Mouse (Mus musculus): ENCODE measurements around the gene Vti1b.
A peak's percentile ranks its signal among the peaks of the same experiment; 100 is the strongest.
"Not testable (repeated sequence)": the region's sequence is repeated elsewhere in the genome, so short reads cannot be mapped to it uniquely, and the experiment has no call there.

The Vti1b gene

DNA sequence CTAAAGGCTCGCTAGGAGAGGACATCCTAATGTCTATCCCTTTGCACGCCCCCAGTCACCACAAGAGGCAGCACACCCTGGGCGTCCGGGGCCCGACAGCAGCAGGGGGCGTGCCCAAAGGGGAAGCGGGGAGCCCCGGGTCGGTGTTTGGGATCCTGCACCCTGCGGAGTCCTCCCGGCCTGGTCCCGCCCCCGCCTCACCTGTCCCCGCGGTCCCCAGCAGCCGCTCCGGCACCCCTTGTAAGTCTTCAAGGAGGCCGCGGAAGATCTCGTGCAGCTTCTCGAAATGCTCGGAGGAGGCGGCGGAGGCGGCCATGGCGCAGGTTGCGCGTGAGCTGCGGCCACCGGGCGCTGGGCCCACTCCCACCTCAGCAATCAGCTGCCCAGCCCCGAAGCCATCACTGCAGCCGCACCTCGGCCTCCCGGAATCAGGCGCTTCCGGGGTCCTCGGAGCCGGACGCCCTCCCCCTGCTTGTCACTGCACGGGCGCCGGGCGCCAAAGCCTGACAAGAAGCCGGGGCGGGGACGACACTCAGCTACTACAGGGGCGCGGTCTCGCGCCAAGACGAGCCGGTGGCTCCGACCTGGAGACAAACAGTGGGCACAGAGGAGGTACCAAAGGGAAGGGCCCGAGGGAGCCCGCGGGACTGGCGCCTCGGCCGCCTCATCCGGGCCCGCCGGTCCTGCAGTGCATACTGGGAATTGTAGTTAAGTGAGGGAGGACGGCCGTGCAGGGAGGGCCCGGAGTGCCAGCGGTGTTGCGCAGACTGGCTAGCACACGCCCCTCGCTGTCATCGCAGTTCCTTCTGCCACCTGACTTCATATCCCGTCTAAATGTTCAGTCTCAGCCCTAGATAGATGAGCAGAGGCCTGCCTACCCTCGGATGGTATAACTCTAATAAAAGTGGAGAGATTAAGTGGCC, at the start of gene Vti1b:
Vti1b (minus strand) TSS at position 649 of the 923 bp plus-strand sequence.
- peak; percentile 87 for DNase-seq

DNA sequence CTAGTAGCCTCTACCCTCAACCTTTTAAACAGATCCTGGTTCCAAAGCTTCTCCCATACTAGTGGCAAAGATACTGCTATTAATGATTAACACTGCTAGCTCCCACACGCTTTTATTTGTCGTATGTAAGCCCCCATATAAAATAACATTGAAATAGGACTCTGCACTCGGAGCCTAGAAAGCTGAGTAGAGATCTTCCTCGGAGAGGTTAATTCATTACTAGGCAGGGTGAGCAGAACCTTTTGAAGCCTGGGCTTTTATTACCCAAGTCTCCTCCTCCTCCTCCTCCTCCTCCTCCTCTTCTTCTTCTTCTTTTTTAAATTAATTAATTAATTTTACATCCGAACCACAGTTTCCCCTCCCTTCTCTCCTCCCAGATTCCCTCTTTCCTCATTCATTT, 45.0 kb upstream of the Vti1b start:
- no peak for DNase-seq

DNA sequence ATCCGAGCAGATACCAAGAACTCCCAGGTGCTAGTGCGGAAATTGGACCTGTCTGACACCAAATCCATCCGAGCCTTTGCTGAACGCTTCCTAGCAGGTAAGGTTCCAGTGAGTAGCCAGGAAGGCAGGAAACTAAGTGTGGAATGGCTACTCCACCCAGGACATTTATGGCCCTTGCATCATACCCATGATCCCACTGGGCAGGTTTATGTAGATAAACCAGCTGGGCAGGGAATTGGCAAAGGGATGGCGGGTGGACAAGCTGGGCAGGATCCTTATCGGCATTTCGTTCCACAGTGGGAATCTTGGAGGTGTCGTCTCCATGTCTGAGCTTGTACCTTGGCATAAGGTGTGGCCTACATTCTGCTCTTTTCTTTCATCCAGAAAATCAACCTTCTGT, 39.0 kb upstream of the Vti1b start:
- DNase-seq: no peak

DNA sequence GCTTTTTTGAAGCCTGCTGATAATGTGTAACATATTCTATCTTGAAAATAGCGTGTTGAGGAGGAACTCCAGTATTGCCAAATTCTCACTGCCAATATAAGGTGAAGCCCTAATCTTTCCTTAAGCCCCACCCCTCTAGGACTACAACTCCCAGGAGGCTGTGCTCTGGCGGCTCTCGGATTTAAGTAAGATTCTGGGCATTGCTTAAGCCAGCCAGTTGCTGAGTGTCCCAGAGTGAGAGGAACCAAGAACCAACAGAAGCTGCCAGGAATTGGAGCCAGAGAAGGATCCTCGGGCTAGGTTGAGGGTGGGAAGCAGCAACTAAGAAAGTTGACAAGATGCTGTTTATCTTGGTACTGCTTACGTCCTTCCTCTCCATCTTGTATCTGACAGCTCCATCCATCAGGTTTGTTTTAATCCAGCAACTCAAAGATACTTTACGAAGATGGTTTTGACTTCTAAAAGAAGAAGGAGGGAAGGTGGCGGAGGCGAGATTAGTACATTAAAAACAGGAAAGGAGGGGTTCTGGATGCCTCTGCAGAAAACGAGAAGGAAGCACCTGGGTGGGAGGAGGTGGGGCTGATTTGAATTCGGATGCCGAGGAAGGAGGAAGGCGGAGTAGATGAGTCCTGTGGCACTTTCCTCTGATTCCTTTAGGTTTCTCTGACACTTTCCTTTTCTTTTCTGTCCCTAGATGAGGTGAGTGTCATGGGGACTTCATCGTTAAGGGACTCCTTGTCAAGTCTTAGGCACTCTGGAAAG, 36.4 kb upstream of the Vti1b start, which contains the start of gene Rdh12:
Rdh12 (plus strand) TSS at position 212 of the 762 bp plus-strand sequence.
- DNase-seq: peak; percentile 24

DNA sequence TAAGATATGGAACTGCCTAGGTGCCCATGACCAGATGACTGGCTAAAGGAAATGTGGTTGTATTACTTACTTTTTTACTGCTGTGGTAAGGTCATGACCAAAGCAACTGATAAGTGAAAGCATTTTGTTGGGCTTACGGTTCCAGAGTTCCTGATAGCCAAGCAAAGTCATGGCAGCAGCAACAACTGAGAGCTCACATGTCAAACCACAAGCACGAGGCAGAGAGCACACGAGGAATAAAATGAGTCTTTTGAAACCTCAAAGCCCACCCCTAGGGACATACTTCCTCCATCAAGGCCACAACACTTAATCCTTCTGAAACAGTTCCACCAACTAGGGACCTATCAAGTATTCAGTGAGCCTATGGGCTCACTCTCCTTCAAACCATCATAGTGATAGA, 29.4 kb upstream of the Vti1b start:
- DNase-seq: no peak

DNA sequence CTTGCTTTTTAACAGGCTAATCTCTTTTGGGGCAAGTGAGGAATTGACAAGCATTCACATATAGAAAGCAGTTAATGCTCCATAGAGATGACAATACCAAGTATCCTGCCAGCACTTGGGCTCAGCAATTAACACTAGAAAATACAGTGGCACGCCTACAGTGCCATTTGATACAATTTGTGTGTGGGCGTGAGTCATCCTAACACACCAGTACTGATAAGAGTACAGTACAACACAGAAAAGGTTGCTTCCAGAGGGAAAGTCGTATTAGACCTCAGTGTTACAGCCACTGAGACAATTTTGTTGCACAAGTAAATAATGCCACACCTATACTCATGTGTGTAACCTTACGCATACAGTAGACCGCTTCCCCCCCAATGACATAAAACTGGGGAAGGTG, 24.6 kb upstream of the Vti1b start:
- DNase-seq: no peak

DNA sequence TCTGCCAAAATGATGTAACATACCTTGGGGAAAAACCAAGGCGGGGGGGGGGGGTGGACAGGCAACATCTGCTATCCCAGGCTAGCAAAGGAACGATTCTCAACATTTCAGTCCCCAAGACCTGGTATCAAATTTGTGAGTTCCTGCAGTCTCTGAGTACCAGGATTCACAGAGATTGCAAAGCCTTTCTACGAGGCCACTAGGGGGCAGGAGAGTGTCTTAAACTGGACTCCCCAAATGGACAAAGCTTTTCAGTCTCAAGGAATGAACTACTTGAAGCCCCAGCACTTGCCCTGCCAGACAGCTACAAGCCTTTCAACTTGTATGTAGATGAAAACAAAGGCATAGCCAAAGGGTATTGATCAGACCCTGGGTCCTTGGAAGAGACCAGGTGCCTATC, 21.0 kb upstream of the Vti1b start:
- peak; percentile 76 for DNase-seq

DNA sequence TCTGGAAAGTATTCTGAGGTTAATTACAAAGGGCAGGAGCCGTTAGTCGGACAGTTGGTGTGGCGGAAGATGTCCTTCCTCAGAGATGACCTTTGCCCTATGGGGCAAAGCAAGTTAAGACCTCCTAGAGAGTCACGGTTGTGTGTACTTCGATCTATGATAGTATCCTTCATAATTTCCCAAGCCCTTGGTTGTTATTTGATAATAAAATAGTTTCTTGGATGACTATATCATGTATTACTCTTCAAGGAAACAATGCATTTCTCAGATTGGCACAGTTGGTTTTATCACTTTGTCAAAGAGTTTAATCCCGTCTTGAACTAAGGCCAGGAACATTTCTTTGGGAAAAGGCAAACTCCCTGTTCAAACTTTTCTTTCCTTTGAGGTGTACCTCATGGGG, 19.7 kb upstream of the Vti1b start, which contains the start of gene Rdh11:
Rdh11 (minus strand) TSS at position 101 of the 400 bp plus-strand sequence.
- DNase-seq: no peak

DNA sequence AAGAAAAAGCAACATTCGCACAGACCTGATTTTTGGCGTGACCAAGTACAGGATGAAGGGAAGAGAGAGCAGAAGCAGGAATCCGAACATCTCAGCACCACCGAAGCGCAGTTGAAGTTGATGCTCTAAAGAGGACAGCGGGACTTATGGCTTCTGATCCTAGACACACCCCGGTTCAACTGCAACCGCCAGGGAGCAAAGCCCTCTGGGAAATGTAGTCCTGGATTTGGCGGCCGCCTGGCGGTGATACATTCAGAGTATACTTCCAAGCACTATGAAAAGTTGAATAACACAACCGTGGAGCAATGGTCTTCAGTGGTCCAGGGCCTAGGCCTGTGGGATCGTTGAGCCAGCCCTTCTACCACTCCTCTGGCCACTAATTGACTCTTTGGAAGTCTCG, 19.2 kb upstream of the Vti1b start:
- peak; percentile 72 for DNase-seq

DNA sequence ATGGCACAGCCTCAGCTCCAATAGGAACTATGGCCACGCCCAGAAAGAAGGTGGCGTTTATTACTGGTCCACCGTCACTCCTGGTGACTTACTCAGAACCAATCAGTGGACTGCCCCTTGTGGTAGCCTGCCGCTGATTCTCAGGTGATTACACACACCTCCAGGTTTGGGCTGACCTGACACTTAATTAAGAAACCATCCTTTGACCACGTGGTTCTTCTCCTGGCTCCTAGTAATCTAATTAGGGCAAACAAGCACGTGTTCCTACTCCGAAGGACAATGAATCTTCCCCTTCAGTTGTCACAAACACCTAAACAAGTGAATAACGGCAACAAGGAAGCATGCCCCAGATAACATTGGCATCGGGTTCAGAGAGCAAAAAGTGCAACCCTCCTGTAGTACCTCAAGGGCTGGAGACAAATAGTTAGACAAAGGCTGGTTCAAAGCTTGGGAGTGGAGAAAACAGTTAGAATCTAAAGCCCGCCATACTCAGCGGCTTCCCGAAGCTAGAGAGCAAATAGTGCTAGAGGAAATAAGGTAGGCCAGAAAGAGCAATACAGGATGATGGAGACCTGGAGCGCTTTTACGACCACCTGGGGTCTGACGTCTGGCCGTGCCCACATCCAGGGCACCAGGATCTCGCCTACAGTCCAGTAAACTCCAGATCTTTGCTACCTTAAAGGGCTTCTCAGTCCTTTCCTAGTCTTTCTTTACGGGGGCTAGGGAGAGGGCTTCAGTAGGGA, 18.6 kb upstream of the Vti1b start:
- DNase-seq: peak; percentile 46

DNA sequence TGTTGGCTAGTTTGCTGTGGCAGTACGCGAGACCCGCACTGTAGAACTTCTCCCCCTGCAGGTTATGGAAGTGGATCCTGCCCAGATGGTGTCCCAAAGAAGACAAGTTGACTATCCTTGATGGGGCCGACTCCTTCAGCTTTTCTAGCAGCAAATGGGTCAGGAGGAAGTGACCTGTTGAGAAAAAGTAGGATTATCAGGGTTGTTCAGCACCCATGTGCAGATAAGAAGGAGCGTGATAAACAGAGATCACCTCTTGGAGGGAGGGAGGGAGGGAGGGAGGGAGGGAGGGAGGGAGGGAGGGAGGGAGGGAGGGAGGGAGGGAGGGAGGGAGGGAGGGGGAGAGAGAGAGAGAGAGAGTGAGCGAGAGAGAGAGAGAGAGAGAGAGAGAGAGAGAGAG, 12.7 kb upstream of the Vti1b start:
- not testable (repeated sequence) for DNase-seq

DNA sequence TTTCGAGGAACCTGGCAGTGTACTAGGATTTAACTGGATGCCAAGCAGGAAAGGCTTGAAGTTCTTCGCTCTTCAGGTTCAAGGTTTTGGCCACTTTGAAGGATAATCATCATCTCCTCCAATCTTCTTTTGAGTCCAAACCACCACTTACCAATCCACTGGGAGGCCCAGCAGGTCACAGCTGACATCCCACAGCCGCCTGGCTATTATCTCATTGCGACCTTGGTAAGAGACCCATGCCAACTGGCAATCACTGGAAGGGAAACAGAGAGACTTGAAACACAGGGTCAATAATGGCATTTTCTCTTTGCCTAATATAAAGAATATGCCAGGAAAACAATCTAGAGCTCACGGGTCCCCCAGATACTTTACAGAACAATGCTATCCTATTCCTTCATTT, 3.5 kb upstream of the Vti1b start:
- no peak for DNase-seq

DNA sequence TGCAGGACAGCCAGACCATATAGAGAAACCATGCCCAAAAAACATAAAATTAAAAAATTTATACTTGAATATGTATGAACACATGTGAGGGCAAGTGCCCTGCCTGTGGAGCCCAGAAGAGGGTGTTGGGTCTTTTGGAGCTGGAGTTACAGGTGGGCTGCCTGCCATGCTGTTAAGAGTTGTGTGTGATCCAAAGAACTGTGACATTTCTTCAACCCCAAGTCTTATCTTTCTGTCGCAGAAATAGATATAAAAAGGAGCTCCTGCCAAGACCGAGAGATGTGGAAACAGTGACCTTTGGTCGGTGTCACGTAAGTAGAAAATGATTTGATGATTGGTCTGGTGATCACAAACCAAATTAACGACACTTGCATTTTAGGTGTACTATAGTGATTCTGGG, 1.3 kb upstream of the Vti1b start:
- no peak for DNase-seq

DNA sequence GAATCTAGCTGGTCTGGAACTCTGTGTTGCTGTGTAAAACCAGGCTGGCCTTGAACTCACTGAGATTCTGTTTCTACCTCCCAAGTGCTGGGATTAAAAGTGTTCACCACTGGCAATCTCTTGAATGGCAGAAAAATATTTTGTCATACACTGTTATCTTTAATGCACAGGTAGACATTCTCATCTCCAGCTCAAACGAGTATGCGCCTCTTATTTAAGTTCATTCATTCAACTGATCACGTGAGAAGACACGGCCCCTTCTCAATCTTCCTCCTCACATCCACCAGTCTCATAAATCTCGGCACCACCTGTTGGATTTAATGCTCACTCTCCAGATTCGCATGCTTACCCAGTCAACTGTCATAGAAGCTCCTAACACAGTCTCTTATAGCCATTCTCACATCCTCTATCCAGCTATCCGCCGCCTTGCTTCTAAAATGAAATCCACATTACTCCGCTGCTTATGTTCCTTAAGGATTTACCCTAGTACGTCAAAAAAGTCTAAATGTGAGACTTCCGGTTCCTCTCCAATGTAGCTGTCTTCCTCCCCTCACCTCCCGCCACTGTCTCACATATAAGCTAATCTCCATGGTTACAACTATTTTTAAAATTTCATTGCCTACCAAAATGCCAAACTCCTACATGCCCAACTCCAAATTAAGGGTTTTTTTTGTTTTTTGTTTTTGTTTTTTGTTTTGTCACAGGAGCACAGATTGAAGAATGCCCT, 1.0 kb downstream of the Vti1b start:
- DNase-seq: no peak

DNA sequence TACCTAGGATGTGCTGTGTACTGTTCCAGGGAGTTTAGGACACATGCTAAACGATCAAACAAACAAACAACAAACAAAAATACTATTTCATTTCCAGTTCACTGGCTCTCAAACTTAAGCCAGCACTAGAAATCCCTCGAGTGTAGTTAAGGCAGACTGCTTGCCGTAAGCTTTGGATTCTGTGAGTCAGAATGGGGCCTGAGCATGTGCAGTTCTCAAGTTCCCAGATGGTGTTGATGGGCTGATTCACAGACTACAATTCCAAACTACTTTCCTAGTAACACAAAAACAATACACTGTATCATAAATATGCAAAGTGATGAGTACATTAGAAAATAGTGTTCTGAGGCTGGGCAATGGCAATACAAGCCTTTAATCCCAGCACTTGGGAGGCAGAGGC, 2.0 kb downstream of the Vti1b start:
- no peak for DNase-seq

DNA sequence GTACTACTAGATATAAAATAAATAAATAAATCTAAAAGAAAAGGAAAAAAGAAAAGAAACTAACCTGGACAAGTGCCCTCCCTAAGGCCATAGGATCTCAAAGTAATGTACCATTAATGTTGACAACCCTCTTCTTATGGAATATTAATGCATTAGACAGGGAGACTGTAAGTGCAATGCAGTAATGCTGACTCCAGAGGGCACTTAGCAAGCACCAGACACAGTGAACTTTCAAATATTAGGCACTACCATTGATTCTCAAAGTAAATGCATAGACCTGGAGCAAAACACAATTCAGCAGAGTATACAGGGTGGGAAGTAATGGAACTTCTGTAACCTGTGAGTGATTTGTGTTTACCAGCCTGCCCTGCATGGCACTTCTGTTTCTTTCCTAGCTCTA, 3.3 kb downstream of the Vti1b start:
- DNase-seq: no peak

DNA sequence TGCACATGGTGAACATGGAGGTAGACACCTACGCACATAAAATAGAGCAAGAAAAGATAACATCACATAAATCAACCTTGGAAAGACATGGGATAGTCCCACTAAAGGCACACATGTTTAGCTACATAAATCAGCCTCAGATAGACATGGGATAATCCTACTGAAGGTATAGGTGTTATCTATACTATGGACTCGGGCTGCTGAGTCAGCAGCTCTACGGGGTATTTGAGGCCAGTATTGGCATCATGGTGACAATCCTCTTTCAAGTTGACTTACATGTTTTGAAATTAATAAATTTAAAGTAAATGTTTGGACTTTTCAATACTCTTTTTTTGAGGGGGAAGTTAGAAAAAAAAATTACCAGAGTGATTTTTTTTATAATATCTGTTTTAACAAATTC, 9.6 kb downstream of the Vti1b start:
- DNase-seq: no peak

DNA sequence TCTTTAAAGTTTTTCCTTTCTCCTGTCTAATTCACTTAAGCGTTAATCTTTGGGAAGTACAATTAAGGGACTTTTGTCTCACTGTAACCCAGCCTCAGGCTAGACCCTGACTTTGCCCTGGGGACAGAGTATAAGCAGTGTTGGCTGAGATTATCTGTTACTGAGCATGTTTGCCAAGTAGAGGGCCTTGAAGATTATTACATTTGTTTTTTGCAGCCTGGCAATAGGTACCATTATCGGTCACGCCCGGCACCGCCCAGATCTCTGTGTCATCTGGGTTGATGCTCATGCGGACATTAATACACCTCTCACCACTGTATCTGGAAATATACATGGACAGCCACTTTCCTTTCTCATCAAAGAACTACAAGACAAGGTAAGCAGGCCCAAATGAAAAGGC, 22.8 kb downstream of the Vti1b start:
- DNase-seq: no peak

DNA sequence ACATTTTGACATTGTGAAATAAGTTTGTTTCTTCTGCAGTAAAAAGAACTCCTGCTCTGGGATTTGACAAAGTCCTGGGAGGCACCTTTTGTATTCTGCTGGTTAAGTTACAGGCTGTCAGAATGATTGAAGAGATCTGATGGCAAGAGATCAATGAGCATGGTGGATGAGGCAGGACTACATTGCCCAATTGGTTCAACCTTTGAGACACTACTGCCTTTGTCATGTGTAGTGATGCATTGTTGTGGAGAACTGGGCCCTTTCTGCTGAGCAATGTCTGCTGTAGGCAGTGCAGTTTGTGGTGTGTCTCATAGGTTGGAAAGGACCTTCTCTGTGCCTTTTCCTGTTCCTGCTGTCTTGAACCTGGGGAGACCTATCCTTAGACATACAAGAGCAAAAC, 31.1 kb downstream of the Vti1b start:
- no peak for DNase-seq

DNA sequence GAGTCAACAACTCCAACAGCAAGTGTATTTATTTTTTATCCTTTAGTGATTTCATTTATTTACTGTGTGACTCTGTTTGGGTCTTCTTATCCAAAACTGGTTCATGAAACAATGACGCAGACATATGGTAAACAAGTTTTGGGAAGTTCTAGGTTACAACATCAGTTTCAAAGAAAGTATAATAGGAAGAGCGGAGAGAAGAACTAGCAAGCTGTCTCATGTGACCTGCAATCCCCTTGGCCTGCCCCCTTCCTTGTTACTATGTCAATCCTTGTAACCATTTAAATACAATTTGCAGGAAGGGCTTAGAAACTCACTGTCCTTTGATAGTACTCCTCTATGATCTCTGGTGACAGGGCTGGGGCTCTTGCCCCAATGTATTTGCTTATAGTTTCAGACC, 31.7 kb downstream of the Vti1b start:
- DNase-seq: no peak

DNA sequence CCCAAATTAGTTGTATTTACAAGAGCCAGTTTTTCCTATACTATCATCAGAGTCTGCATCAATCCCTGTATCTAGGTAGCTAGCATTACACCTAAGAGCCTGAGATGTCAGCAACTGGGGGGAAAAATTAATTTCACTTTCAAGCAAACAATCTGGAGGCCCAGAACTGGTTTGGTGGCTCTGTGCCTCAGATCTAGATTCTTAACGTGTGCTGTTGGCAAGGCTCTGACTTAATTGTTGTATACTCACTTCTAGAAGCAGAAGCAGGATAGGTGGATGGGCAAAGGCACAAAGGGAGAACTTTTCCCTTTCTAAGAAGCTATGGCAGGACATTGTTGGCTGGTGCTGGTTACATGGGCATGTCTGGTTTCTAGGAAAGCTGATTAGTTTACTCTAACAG, 33.0 kb downstream of the Vti1b start:
- DNase-seq: no peak

DNA sequence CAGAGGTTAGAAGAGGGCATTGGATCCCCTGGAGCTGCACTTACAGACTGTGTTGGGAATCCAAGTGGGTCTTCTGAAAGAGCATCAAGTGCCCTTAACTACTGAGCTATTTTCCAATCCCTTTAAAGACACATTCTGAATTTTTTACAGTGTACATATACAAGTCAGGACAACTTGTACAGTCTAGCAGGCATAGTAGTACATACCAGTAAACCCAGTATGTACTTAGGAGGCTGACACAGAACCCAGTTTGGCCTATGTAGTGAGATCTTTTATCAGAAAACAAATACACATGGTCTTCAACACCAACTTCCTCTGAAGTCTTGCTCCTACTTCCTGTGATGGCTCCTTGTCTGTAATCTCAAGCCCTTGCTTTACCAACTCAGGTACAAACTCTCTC, 33.5 kb downstream of the Vti1b start:
- no peak for DNase-seq

DNA sequence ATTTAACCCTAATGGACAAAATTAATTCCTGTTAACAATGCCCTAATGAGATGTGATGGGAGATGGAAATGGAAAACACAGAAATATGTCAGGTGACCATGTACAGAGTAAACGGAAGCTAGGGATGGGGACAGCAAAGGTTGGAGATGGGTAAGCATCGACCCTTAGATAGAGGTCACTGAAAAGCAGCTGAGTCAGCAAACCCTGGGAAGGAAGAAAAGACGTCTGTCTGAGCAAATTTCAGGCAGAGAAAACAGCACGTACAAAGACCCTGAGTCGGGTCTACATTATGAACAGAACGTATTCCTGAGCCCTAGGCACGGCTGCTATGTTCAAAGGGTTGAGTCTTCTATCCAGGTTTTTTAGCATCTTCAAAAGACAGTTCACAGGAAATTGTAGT, 35.5 kb downstream of the Vti1b start:
- DNase-seq: no peak
